Mouse (Mus musculus) ES-E14 (cell line): ENCODE data around the gene Kcnj12. TPM values are rescaled to one million over a fixed set of nuclear protein-coding genes. Genes with fewer than 3 reads are reported as not detected.

ENCODE experiments used
- DNase-seq: peaks from one replicate; pipeline ENCODE4 v3.0.0-alpha.2; 2013; ENCODE audit warnings: low read depth, low spot score
- H3K27ac ChIP-seq: 2 replicates; pipeline ENCODE4 v1.5.1; 2012; ENCODE audit warnings: low read depth, mild to moderate bottlenecking, low read length, moderate library complexity, mixed read lengths; ENCODE audit not compliant: poor library complexity, insufficient read depth, severe bottlenecking
- H3K36me3 ChIP-seq: 2 replicates; pipeline ENCODE4 v1.6.1; 2012; ENCODE audit warnings: mild to moderate bottlenecking, low read length, moderate library complexity, mixed read lengths; ENCODE audit not compliant: control insufficient read depth, poor library complexity, insufficient read depth, severe bottlenecking
- H3K4me1 ChIP-seq, 2 experiments: fragments of 150-350 bp in 1 of 2; sonication (generic) in 1 of 2; 2 replicates each; pipeline ENCODE4 v1.6.1; 2012; ENCODE audit warnings: low read length in 2 of 2, mild to moderate bottlenecking in 1 of 2, mixed read lengths in 1 of 2; ENCODE audit not compliant: control insufficient read depth in 2 of 2, insufficient read depth in 2 of 2, poor library complexity in 1 of 2
- H3K4me3 ChIP-seq, 2 experiments: fragments of 150-350 bp in 1 of 2; sonication (generic) in 1 of 2; 2 replicates each; pipeline ENCODE4 v1.5.1; 2012; ENCODE audit warnings: low read length in 2 of 2, low read depth in 1 of 2, mild to moderate bottlenecking in 1 of 2, mixed read lengths in 1 of 2; ENCODE audit not compliant: insufficient read depth in 1 of 2, poor library complexity in 1 of 2, severe bottlenecking in 1 of 2
- H3K9ac ChIP-seq: 2 replicates; pipeline ENCODE4 v1.6.1; 2012; ENCODE audit warnings: low read depth, mild to moderate bottlenecking, low read length, mixed read lengths; ENCODE audit not compliant: poor library complexity, insufficient read depth, severe bottlenecking
- H3K9me3 ChIP-seq: fragments of 150-350 bp; sonication (generic); 2 replicates; pipeline ENCODE4 v1.6.1; 2012; ENCODE audit warnings: low read depth, mild to moderate bottlenecking, low read length; ENCODE audit not compliant: control insufficient read depth, insufficient read depth
- CHD2 ChIP-seq: IDR thresholded peaks from 2 replicates; pipeline ENCODE4 v1.6.1; 2014; ENCODE audit warnings: mild to moderate bottlenecking, low read depth, low read length, inconsistent platforms
- HCFC1 ChIP-seq: IDR thresholded peaks from 2 replicates; pipeline ENCODE4 v1.6.1; 2012; ENCODE audit warnings: low read length, inconsistent platforms, borderline replicate concordance; ENCODE audit not compliant: insufficient read depth
- MAFK ChIP-seq: IDR thresholded peaks from 2 replicates; pipeline ENCODE4 v1.6.1; 2014; ENCODE audit warnings: mild to moderate bottlenecking, low read depth, low read length, inconsistent platforms; ENCODE audit not compliant: insufficient read depth
- ZC3H11A ChIP-seq: IDR thresholded peaks from 2 replicates; pipeline ENCODE4 v1.6.1; 2012; ENCODE audit warnings: low read depth, mild to moderate bottlenecking, inconsistent platforms, low read length, borderline replicate concordance
- ZNF384 ChIP-seq: IDR thresholded peaks from 2 replicates; pipeline ENCODE4 v1.6.1; 2012; ENCODE audit warnings: low read depth, low read length, inconsistent platforms
- in situ Hi-C, 2 experiments: fragments of 600-800 bp; cut with MboI; formaldehyde crosslinking; loops; one replicate each; pipeline ENCODE4 v1.15.1; 2025; ENCODE audit warnings: low sequenced_read_pairs in 2 of 2, inconsistent platforms in 1 of 2; ENCODE audit not compliant: unreplicated experiment in 2 of 2
- total RNA-seq: library from RNA; depleted of rRNA; stranded (reverse); fragments of 300-350 nt; gene quantifications from 2 replicates; pipeline ENCODE4 v1.2.3, GENCODE M21; 2012

Gene Kcnj12
- total RNA-seq, 1 experiment: 4.0 TPM

DNA sequence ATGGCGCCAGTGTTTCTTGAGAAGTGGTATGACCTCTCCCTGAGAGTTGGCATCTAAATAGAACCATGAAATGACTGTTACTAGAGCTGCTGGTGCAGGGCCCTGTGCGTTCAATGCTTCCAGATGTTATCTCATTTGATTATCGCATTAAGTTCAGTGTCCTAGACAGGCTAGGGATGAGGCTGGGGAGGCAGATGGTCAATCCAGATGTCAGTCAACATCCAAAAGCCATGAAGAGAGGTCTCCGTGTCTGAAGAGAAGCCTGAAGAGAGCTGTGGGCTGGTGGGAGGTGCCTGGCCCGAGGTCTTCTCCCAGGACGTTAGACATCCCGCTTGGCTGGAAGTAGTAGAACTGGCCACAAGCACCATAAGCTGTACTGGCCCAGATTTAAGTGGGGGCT is 10.1 kb downstream of the Kcnj12 start:
- Histone ChIP-seq H3K36me3 (no peaks in the 10 kb centered on the region), H3K4me1 (no peaks in the 10 kb centered on the region), H3K9me3 (no peaks in the 10 kb centered on the region), H3K9ac (no peak overlapping the region), H3K27ac (no peak overlapping the region), H3K4me3 (no peak overlapping the region)
- in situ Hi-C loops: no loop called here
- no peak for TF ChIP-seq CHD2
- TF ChIP-seq ZNF384: no peak
- TF ChIP-seq HCFC1: no peak
- no peak for TF ChIP-seq MAFK
- no peak for TF ChIP-seq ZC3H11A
- no peak for DNase-seq

DNA sequence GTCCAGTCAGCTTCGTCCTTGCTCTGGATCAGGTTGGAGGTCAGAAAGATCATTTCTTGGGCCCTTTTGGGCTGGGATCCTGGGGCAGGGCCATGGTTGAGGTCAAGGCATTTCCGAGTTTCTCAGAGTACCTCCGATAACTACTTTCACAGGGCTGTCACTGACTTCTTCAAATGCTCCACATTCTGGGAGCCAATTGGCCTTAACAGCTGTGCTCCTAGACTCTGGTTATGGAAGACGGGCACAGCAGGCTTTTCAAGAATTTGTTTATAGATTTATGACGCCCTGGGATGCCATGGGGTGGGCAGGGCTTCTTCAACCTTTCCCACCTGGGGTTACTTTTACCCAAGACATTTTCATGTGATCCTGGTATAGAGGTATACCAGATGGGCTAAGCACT is 10.8 kb downstream of the Kcnj12 start:
- H3K9me3 ChIP-seq: no peaks in the 10 kb centered on the region
- no peak for DNase-seq
- no peak overlapping the region for H3K27ac ChIP-seq
- H3K36me3 ChIP-seq: no peaks in the 10 kb centered on the region
- TF ChIP-seq ZNF384 (no peak), CHD2 (no peak), HCFC1 (no peak), MAFK (no peak), ZC3H11A (no peak)
- no peaks in the 10 kb centered on the region for H3K4me1 ChIP-seq
- in situ Hi-C loops: no loop called here
- no peak overlapping the region for H3K4me3 ChIP-seq
- no peak overlapping the region for H3K9ac ChIP-seq

DNA sequence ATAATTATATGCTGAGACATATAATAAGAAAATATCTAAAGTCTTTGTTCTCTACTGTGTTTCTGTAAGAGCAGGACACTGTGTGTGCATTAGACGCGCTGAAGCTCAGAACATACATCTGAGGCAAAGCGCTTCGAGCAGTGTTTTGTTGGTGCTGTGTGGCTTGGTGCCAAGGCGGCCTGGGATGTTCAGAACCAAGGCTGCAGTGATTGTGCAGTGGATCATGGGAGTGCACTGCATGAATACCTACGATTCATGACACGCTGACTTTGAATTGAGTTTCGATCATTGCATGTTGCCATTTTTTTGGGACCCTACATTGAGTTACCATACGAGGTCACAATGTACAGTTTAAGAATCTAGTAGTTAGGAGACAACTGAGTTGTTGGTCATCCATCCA is 14.3 kb downstream of the Kcnj12 start:
- TF ChIP-seq ZC3H11A: no peak
- TF ChIP-seq CHD2: no peak
- TF ChIP-seq MAFK: no peak
- no peak for TF ChIP-seq HCFC1
- no peak for TF ChIP-seq ZNF384
- DNase-seq: no peak
- H3K36me3 ChIP-seq: no peaks in the 10 kb centered on the region
- in situ Hi-C loops: no loop called here
- H3K27ac ChIP-seq: no peak overlapping the region
- no peak overlapping the region for H3K9ac ChIP-seq
- no peaks in the 10 kb centered on the region for H3K4me1 ChIP-seq
- no peak overlapping the region for H3K4me3 ChIP-seq
- no peaks in the 10 kb centered on the region for H3K9me3 ChIP-seq

DNA sequence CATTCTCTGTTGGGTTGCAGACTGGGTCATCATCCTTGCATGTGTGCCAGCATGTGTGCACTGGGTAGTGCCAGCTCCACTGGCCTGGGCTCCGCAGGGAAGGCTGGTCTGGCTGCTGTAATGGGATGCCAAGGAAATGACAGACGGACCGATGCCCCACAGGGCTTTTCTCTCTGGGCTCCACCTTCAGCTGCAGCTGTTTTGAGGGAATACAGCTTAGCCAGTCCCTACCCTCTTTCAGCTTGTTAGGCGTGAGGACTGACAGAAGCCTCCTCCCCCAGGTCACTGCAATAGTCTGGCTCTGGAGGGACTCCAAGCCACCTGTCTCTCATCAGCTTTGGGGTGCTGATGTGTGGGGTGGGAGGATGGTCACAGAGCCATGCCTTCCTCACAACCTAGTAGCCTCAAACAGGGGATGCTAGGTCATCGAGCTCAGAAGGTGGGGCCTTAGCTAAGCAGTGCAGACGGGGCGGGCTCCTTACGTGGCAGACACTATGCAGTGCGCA is 16.0 kb downstream of the Kcnj12 start:
- in situ Hi-C loops: no loop called here
- H3K4me1 ChIP-seq: no peaks in the 10 kb centered on the region

More for the DNA sequence above, 16.0 kb downstream of the Kcnj12 start:
- H3K4me3 ChIP-seq: no peak overlapping the region
- no peak for DNase-seq
- H3K9me3 ChIP-seq: no peaks in the 10 kb centered on the region
- TF ChIP-seq ZC3H11A: no peak
- no peak for TF ChIP-seq ZNF384
- no peak for TF ChIP-seq MAFK
- no peak for TF ChIP-seq HCFC1
- TF ChIP-seq CHD2: no peak
- H3K27ac ChIP-seq: no peak overlapping the region
- H3K9ac ChIP-seq: no peak overlapping the region
- H3K36me3 ChIP-seq: no peaks in the 10 kb centered on the region
